In the genomic region with DNA sequence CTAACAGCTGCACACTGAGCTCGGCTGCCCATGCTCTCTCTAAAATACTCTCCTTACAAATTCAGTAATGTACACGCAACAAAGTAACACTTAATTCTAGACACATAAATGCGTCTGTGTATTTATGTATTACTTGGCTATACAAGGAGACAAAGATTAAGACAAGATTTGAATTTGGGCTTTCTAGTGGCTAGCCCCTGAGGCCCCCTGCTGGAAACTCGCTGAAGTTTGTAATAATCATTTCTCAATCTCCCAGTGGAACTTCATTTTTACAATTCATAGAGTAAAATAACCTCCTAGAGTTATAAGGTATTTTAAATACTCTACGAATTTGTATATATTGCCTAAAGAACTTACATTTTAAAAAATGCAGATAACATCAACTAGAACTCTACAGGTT, we compare ENCODE assay signal across 1 mouse cellular context.
TF ChIP-seq lines count a peak whose summit lies in the region.

No protein-coding gene starts in this region.

TF ChIP-seq in CH12.LX, 34 proteins besides CTCF, POLR2A, EP300 and RAD21:
- TF ChIP-seq SMC3 (IDR thresholded peaks at IDR 0.05; ENCODE audit: low read depth, low read length) (peak; percentile 36), CHD2 (IDR thresholded peaks at IDR 0.05; ENCODE audit: low read length) (no peak), CHD1 (IDR thresholded peaks at IDR 0.05; ENCODE audit: low read depth, low read length) (no peak), NRF1 (IDR thresholded peaks at IDR 0.05; ENCODE audit: low read depth, low read length) (no peak), ELF1 (IDR thresholded peaks at IDR 0.05; ENCODE audit: low read depth, low read length) (no peak)
